Mouse (Mus musculus): ENCODE measurements around the gene Gpn3. TPM values are rescaled to one million over a fixed set of nuclear protein-coding genes. Genes with fewer than 3 reads are reported as not detected.
A peak's percentile ranks its signal among the peaks of the same experiment; 100 is the strongest.

Gpn3 gene
- total RNA-seq, 1 experiment: 101 TPM

DNA sequence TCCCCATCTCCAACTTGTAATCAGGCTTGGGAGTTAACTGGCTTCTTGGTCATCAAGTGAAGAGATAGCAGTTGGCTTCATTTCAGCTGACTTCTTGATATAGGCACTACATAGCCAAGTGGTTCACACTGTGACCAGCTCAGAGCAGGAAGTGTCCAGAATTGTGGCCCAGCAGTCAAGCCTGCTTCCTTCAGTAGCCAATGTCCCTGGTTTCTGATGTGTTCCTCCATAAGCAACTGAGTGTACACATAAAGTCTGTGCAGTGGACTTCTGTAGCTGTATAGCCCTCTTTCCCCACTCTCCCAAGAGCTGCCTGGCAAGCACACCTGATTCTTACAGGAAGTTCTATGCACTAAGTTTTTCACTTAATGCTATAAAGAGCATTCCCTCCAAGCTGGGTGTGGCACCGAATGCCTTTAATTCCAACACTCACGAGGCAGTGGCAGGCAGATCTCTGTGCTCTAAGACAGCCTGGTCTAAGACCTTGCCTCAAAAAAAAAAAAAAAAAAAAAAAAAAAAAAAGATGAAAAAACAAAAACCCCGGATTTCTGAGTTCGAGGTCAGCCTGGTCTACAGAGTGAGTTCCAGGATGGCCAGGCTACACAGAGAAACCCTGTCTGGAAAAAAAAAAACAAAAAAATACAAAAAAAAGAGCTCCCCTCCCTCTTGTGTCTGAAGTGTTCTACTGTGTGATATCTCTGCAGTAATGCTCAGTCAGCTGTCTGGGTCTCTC is 5.6 kb downstream of the Gpn3 start:
- Histone ChIP-seq H3K27ac (ENCODE audit: insufficient read depth, low read depth, low read length, poor library complexity, severe bottlenecking) (no peak overlapping the region), H3K36me3 (ENCODE audit: control insufficient read depth, insufficient read depth, low read length, poor library complexity, severe bottlenecking) (peaks cover 31% of the 10 kb centered on the region)

DNA sequence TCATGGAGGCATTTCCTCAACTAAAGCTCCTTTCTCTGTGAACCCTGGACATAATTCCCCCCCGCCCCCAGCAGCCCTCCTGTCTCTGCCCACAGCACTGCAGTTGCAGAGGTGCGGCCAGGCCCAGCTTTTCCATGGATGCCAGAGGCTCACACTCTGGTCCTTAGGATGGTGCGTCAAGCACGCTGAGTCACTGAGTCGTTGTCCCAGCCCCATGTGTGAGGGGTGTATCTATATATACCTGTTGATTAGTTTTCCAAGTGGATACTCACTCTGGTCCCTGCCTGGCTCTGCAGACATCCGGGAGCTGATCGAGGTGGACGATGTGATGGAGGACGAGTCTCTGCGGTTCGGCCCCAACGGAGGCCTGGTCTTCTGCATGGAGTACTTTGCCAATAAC is 6.5 kb downstream of the Gpn3 start:
- in situ Hi-C loops (cut with MboI; ENCODE audit: low sequenced_read_pairs in 2 of 2, unreplicated experiment in 2 of 2): no loop called here
- Histone ChIP-seq H3K4me3 (ENCODE audit: insufficient read depth in 1 of 2, low read depth in 1 of 2, low read length in 2 of 2, poor library complexity in 1 of 2, severe bottlenecking in 1 of 2) (no peak overlapping the region), H3K36me3 (ENCODE audit: control insufficient read depth, insufficient read depth, low read length, poor library complexity, severe bottlenecking) (peaks cover 34% of the 10 kb centered on the region), H3K9ac (ENCODE audit: insufficient read depth, low read depth, low read length, poor library complexity, severe bottlenecking) (no peak overlapping the region), H3K9me3 (ENCODE audit: control insufficient read depth, insufficient read depth, low read depth, low read length) (no peaks in the 10 kb centered on the region), H3K4me1 (ENCODE audit: control insufficient read depth in 2 of 2, insufficient read depth in 2 of 2, low read length in 2 of 2, poor library complexity in 1 of 2) (peaks cover 4 to 11% of the 10 kb centered on the region in 2 experiments; a peak in 3 of 4 replicates), H3K27ac (ENCODE audit: insufficient read depth, low read depth, low read length, poor library complexity, severe bottlenecking) (no peak overlapping the region)
- TF ChIP-seq ZNF384 (IDR thresholded peaks at IDR 0.05; ENCODE audit: low read depth, low read length) (no peak), HCFC1 (IDR thresholded peaks at IDR 0.05; ENCODE audit: borderline replicate concordance, insufficient read depth, low read length) (no peak), CHD2 (IDR thresholded peaks at IDR 0.05; ENCODE audit: low read depth, low read length) (no peak), MAFK (IDR thresholded peaks at IDR 0.05; ENCODE audit: insufficient read depth, low read depth, low read length) (no peak), ZC3H11A (IDR thresholded peaks at IDR 0.05; ENCODE audit: borderline replicate concordance, low read depth, low read length) (no peak)
- DNase-seq (ENCODE audit: low read depth, low spot score): no peak

More for the DNA sequence above, 5.6 kb downstream of the Gpn3 start:
- DNase-seq (ENCODE audit: low read depth, low spot score): no peak
- peaks cover 4 to 11% of the 10 kb centered on the region in 2 experiments; a peak in 3 of 4 replicates for H3K4me1 ChIP-seq (ENCODE audit: control insufficient read depth in 2 of 2, insufficient read depth in 2 of 2, low read length in 2 of 2, poor library complexity in 1 of 2)
- no peak overlapping the region for H3K9ac ChIP-seq (ENCODE audit: insufficient read depth, low read depth, low read length, poor library complexity, severe bottlenecking)
- TF ChIP-seq MAFK (IDR thresholded peaks at IDR 0.05; ENCODE audit: insufficient read depth, low read depth, low read length): no peak
- no peak for TF ChIP-seq HCFC1 (IDR thresholded peaks at IDR 0.05; ENCODE audit: borderline replicate concordance, insufficient read depth, low read length)
- no peak for TF ChIP-seq CHD2 (IDR thresholded peaks at IDR 0.05; ENCODE audit: low read depth, low read length)
- no peak for TF ChIP-seq ZC3H11A (IDR thresholded peaks at IDR 0.05; ENCODE audit: borderline replicate concordance, low read depth, low read length)
- peak; percentile 87 for TF ChIP-seq ZNF384 (IDR thresholded peaks at IDR 0.05; ENCODE audit: low read depth, low read length)
- no peak overlapping the region for H3K4me3 ChIP-seq (ENCODE audit: insufficient read depth in 1 of 2, low read depth in 1 of 2, low read length in 2 of 2, poor library complexity in 1 of 2, severe bottlenecking in 1 of 2)
- H3K9me3 ChIP-seq (ENCODE audit: control insufficient read depth, insufficient read depth, low read depth, low read length): no peaks in the 10 kb centered on the region
- in situ Hi-C loops (cut with MboI; ENCODE audit: low sequenced_read_pairs in 2 of 2, unreplicated experiment in 2 of 2): no loop called here

DNA sequence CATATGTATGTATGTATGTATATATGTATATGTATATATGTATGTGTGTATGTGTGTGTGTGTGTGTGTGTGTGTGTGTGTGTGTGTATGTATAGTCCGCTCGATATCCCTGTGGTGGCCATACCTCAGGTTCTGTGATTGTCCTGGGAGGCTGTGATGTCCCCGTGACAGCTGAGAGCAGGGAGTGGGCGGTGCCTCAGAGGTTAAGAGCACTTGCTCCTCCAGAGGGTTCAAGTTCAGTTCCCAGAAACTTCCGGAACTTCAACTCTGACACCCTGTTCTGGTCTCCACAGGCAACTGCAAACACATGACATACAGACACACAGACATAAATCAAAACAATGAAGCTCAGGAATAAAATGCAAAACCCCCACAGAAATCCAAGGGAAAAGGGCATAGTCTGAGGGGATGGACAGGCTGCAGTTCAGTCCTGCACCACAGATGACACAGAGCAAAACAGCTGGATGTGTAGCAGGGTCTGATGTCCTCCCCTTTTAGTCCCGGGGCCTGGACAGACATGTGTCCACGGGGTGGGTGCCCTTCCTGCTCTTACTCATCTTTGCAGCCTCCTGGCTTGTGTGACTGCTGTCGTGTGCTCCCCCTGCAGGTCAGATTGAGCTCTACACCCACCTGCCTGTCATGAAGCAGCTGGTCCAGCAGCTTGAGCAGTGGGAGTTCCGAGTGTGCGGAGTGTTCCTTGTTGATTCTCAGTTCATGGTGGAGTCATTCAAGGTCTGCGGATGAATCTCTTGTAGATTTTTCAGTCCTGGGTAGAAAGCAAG is 7.9 kb downstream of the Gpn3 start:
- DNase-seq (ENCODE audit: low read depth, low spot score): peak; percentile 65
- in situ Hi-C loops (cut with MboI; ENCODE audit: low sequenced_read_pairs in 2 of 2, unreplicated experiment in 2 of 2): no loop called here
- H3K4me1 ChIP-seq (ENCODE audit: control insufficient read depth in 2 of 2, insufficient read depth in 2 of 2, low read length in 2 of 2, poor library complexity in 1 of 2): peaks cover 0 to 6% of the 10 kb centered on the region in 2 experiments; a peak in 1 of 4 replicates
- H3K36me3 ChIP-seq (ENCODE audit: control insufficient read depth, insufficient read depth, low read length, poor library complexity, severe bottlenecking): peaks cover 34% of the 10 kb centered on the region
- H3K27ac ChIP-seq (ENCODE audit: insufficient read depth, low read depth, low read length, poor library complexity, severe bottlenecking): no peak overlapping the region
- H3K4me3 ChIP-seq (ENCODE audit: insufficient read depth in 1 of 2, low read depth in 1 of 2, low read length in 2 of 2, poor library complexity in 1 of 2, severe bottlenecking in 1 of 2): no peak overlapping the region
- H3K9me3 ChIP-seq (ENCODE audit: control insufficient read depth, insufficient read depth, low read depth, low read length): no peaks in the 10 kb centered on the region
- no peak overlapping the region for H3K9ac ChIP-seq (ENCODE audit: insufficient read depth, low read depth, low read length, poor library complexity, severe bottlenecking)
- TF ChIP-seq HCFC1 (IDR thresholded peaks at IDR 0.05; ENCODE audit: borderline replicate concordance, insufficient read depth, low read length) (no peak), CHD2 (IDR thresholded peaks at IDR 0.05; ENCODE audit: low read depth, low read length) (no peak), ZNF384 (IDR thresholded peaks at IDR 0.05; ENCODE audit: low read depth, low read length) (0 out of 2 replicates have a peak, but pooled peaks have one; percentile 6), MAFK (IDR thresholded peaks at IDR 0.05; ENCODE audit: insufficient read depth, low read depth, low read length) (no peak), ZC3H11A (IDR thresholded peaks at IDR 0.05; ENCODE audit: borderline replicate concordance, low read depth, low read length) (no peak)

DNA sequence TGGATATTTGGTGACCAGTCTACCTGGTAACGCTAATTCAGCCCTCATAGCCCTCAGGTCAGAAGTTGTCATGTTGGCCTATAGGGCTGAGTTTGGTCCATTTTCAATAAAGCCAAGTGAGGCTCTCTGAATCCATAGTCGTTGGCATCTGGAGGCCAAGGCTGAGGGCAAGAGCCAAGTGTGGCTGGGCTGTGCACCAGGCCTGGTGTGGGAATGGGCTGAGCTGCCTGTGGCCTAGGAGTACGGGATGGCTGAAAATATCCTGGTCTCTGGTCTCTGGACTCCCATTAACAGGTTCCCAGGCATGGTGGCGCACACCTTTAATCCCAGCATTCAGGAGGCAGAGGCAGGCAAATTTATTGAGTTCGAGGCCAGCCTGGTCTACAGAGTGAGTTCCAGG is 18.3 kb downstream of the Gpn3 start:
- no peak for DNase-seq (ENCODE audit: low read depth, low spot score)
- no peaks in the 10 kb centered on the region for H3K9me3 ChIP-seq (ENCODE audit: control insufficient read depth, insufficient read depth, low read depth, low read length)
- H3K4me1 ChIP-seq (ENCODE audit: control insufficient read depth in 2 of 2, insufficient read depth in 2 of 2, low read length in 2 of 2, poor library complexity in 1 of 2): peaks cover 1 to 4% of the 10 kb centered on the region in 2 experiments; a peak in 1 of 4 replicates
- in situ Hi-C loops (cut with MboI; ENCODE audit: low sequenced_read_pairs in 2 of 2, unreplicated experiment in 2 of 2): no loop called here
- H3K27ac ChIP-seq (ENCODE audit: insufficient read depth, low read depth, low read length, poor library complexity, severe bottlenecking): no peak overlapping the region
- H3K9ac ChIP-seq (ENCODE audit: insufficient read depth, low read depth, low read length, poor library complexity, severe bottlenecking): no peak overlapping the region
- no peak for TF ChIP-seq MAFK (IDR thresholded peaks at IDR 0.05; ENCODE audit: insufficient read depth, low read depth, low read length)
- no peak for TF ChIP-seq CHD2 (IDR thresholded peaks at IDR 0.05; ENCODE audit: low read depth, low read length)
- no peak for TF ChIP-seq ZC3H11A (IDR thresholded peaks at IDR 0.05; ENCODE audit: borderline replicate concordance, low read depth, low read length)
- no peak for TF ChIP-seq ZNF384 (IDR thresholded peaks at IDR 0.05; ENCODE audit: low read depth, low read length)
- no peak for TF ChIP-seq HCFC1 (IDR thresholded peaks at IDR 0.05; ENCODE audit: borderline replicate concordance, insufficient read depth, low read length)
- peaks cover 6% of the 10 kb centered on the region for H3K36me3 ChIP-seq (ENCODE audit: control insufficient read depth, insufficient read depth, low read length, poor library complexity, severe bottlenecking)
- H3K4me3 ChIP-seq (ENCODE audit: insufficient read depth in 1 of 2, low read depth in 1 of 2, low read length in 2 of 2, poor library complexity in 1 of 2, severe bottlenecking in 1 of 2): no peak overlapping the region

Data from ES-E14 (cell line).